Mouse (Mus musculus): Measurements from ENCODE around the gene Dmrt1. TPM values are rescaled to one million over a fixed set of nuclear protein-coding genes. Genes with fewer than 3 reads are reported as not detected.
"Not testable (repeated sequence)": the region's sequence is repeated elsewhere in the genome, so short reads cannot be mapped to it uniquely, and the experiment has no call there.

Gene Dmrt1
- not detected in 2 replicates for polyA plus RNA-seq (2014; fragmentation: Nextera tagmentation; extraction: Ambion mirVana)

GRCm38 (mm10) chr19:25505360-25506196, at the start of gene Dmrt1:
Gene Dmrt1 (plus strand): TSS chr19:25505618.
- ATAC-seq (ENCODE audit: insufficient number of reproducible peaks, insufficient read depth, low FRiP score, low read depth), result no peak
- WGBS, result under 1% methylated on average over 61 of the region's 64 CpGs
- peaks cover 33% of the 10 kb centered on the region for H3K27me3 ChIP-seq (ENCODE audit: control insufficient read depth, insufficient read depth, low read length)

GRCm38 (mm10) chr19:25460760-25461159, 44.7 kb upstream of the Dmrt1 start:
- Histone ChIP-seq H3K4me2 (replicated peaks; ENCODE audit: low read depth, low read length) (no peak overlapping the region), H3K4me1 (ENCODE audit: control insufficient read depth, insufficient read depth, low read length) (no peaks in the 10 kb centered on the region), H3K9me3 (ENCODE audit: control insufficient read depth, low read depth, low read length) (peaks cover 3% of the 10 kb centered on the region; the same call in 1 of the 2 replicates), H3K27ac (ENCODE audit: low read length) (no peak overlapping the region), H3K36me3 (ENCODE audit: control insufficient read depth, insufficient read depth, low read length) (no peaks in the 10 kb centered on the region), H3K27me3 (ENCODE audit: control insufficient read depth, insufficient read depth, low read length) (no peaks in the 10 kb centered on the region), H3K4me3 (ENCODE audit: low read depth, low read length) (no peak overlapping the region), H3K9ac (replicated peaks; ENCODE audit: low read depth, low read length) (no peak overlapping the region)
- 88% methylated on average over 8 of the region's 8 CpGs for WGBS
- ATAC-seq (ENCODE audit: insufficient number of reproducible peaks, insufficient read depth, low FRiP score, low read depth), result no peak

More at GRCm38 (mm10) chr19:25505360-25506196, at the start of gene Dmrt1:
- Histone ChIP-seq H3K4me3 (ENCODE audit: low read depth, low read length) (peak within 1 kb of the TSS; percentile 27), H3K9ac (replicated peaks; ENCODE audit: low read depth, low read length) (no peak within 1 kb of the TSS), H3K36me3 (ENCODE audit: control insufficient read depth, insufficient read depth, low read length) (no peaks in the 10 kb centered on the region), H3K9me3 (ENCODE audit: control insufficient read depth, low read depth, low read length) (peaks cover 4% of the 10 kb centered on the region; the same call in 1 of the 2 replicates), H3K4me2 (replicated peaks; ENCODE audit: low read depth, low read length) (peak within 1 kb of the TSS; percentile 40), H3K4me1 (ENCODE audit: control insufficient read depth, insufficient read depth, low read length) (0 out of 2 replicates have a peak, but pooled peaks cover 5% of the 10 kb centered on the region), H3K27ac (ENCODE audit: low read length) (no peak within 1 kb of the TSS)

- H3K4me2 ChIP-seq (replicated peaks; ENCODE audit: low read depth, low read length), result no peak overlapping the region
- no peak overlapping the region for H3K9ac ChIP-seq (replicated peaks; ENCODE audit: low read depth, low read length)
- H3K27ac ChIP-seq (ENCODE audit: low read length), result no peak overlapping the region
- no peaks in the 10 kb centered on the region for H3K36me3 ChIP-seq (ENCODE audit: control insufficient read depth, insufficient read depth, low read length)
- H3K4me3 ChIP-seq (ENCODE audit: low read depth, low read length), result no peak overlapping the region
- no peaks in the 10 kb centered on the region for H3K27me3 ChIP-seq (ENCODE audit: control insufficient read depth, insufficient read depth, low read length)
- H3K4me1 ChIP-seq (ENCODE audit: control insufficient read depth, insufficient read depth, low read length), result no peaks in the 10 kb centered on the region
- H3K9me3 ChIP-seq (ENCODE audit: control insufficient read depth, low read depth, low read length), result peaks cover 3% of the 10 kb centered on the region; the same call in 1 of the 2 replicates
- ATAC-seq (ENCODE audit: insufficient number of reproducible peaks, insufficient read depth, low FRiP score, low read depth), result no peak
- WGBS, result 74% methylated on average over 20 of the region's 20 CpGs
Measured at GRCm38 (mm10) chr19:25461553-25462320, 43.7 kb upstream of the Dmrt1 start.

GRCm38 (mm10) chr19:25475806-25476205, 29.6 kb upstream of the Dmrt1 start:
- 63% methylated on average over 4 of the region's 4 CpGs for WGBS
- not testable (repeated sequence) for H3K27ac ChIP-seq (ENCODE audit: low read length); H3K9me3 ChIP-seq (ENCODE audit: control insufficient read depth, low read depth, low read length); H3K4me3 ChIP-seq (ENCODE audit: low read depth, low read length); H3K4me1 ChIP-seq (ENCODE audit: control insufficient read depth, insufficient read depth, low read length); ATAC-seq (ENCODE audit: insufficient number of reproducible peaks, insufficient read depth, low FRiP score, low read depth); H3K9ac ChIP-seq (replicated peaks; ENCODE audit: low read depth, low read length); H3K27me3 ChIP-seq (ENCODE audit: control insufficient read depth, insufficient read depth, low read length); H3K4me2 ChIP-seq (replicated peaks; ENCODE audit: low read depth, low read length); H3K36me3 ChIP-seq (ENCODE audit: control insufficient read depth, insufficient read depth, low read length)

- H3K9ac ChIP-seq (replicated peaks; ENCODE audit: low read depth, low read length), result no peak overlapping the region
- ATAC-seq (ENCODE audit: insufficient number of reproducible peaks, insufficient read depth, low FRiP score, low read depth), result no peak
- H3K27me3 ChIP-seq (ENCODE audit: control insufficient read depth, insufficient read depth, low read length), result no peaks in the 10 kb centered on the region
- no peaks in the 10 kb centered on the region for H3K36me3 ChIP-seq (ENCODE audit: control insufficient read depth, insufficient read depth, low read length)
- no peaks in the 10 kb centered on the region for H3K9me3 ChIP-seq (ENCODE audit: control insufficient read depth, low read depth, low read length)
- WGBS, result 89% methylated on average over 5 of the region's 5 CpGs
- H3K4me3 ChIP-seq (ENCODE audit: low read depth, low read length), result no peak overlapping the region
- no peaks in the 10 kb centered on the region for H3K4me1 ChIP-seq (ENCODE audit: control insufficient read depth, insufficient read depth, low read length)
- H3K27ac ChIP-seq (ENCODE audit: low read length), result no peak overlapping the region
- no peak overlapping the region for H3K4me2 ChIP-seq (replicated peaks; ENCODE audit: low read depth, low read length)
Measured at GRCm38 (mm10) chr19:25479152-25479669, 26.2 kb upstream of the Dmrt1 start.

- H3K27ac ChIP-seq (ENCODE audit: low read length), result no peak overlapping the region
- H3K36me3 ChIP-seq (ENCODE audit: control insufficient read depth, insufficient read depth, low read length), result no peaks in the 10 kb centered on the region
- H3K4me1 ChIP-seq (ENCODE audit: control insufficient read depth, insufficient read depth, low read length), result no peaks in the 10 kb centered on the region
- no peak overlapping the region for H3K9ac ChIP-seq (replicated peaks; ENCODE audit: low read depth, low read length)
- no peaks in the 10 kb centered on the region for H3K9me3 ChIP-seq (ENCODE audit: control insufficient read depth, low read depth, low read length)
- no peak overlapping the region for H3K4me2 ChIP-seq (replicated peaks; ENCODE audit: low read depth, low read length)
- 84% methylated on average over 6 of the region's 6 CpGs for WGBS
- H3K27me3 ChIP-seq (ENCODE audit: control insufficient read depth, insufficient read depth, low read length), result no peaks in the 10 kb centered on the region
- H3K4me3 ChIP-seq (ENCODE audit: low read depth, low read length), result no peak overlapping the region
- no peak for ATAC-seq (ENCODE audit: insufficient number of reproducible peaks, insufficient read depth, low FRiP score, low read depth)
Measured at GRCm38 (mm10) chr19:25480820-25481219, 24.6 kb upstream of the Dmrt1 start.

- no peak overlapping the region for H3K4me3 ChIP-seq (ENCODE audit: low read depth, low read length)
- 18% methylated on average over 14 of the region's 14 CpGs for WGBS
- H3K4me2 ChIP-seq (replicated peaks; ENCODE audit: low read depth, low read length), result no peak overlapping the region; the same call in 1 of the 2 replicates
- no peaks in the 10 kb centered on the region; the same call in 1 of the 2 replicates for H3K27me3 ChIP-seq (ENCODE audit: control insufficient read depth, insufficient read depth, low read length)
- no peaks in the 10 kb centered on the region for H3K9me3 ChIP-seq (ENCODE audit: control insufficient read depth, low read depth, low read length)
- no peak for ATAC-seq (ENCODE audit: insufficient number of reproducible peaks, insufficient read depth, low FRiP score, low read depth)
- H3K4me1 ChIP-seq (ENCODE audit: control insufficient read depth, insufficient read depth, low read length), result no peaks in the 10 kb centered on the region
- H3K9ac ChIP-seq (replicated peaks; ENCODE audit: low read depth, low read length), result no peak overlapping the region
- H3K27ac ChIP-seq (ENCODE audit: low read length), result no peak overlapping the region
- no peaks in the 10 kb centered on the region for H3K36me3 ChIP-seq (ENCODE audit: control insufficient read depth, insufficient read depth, low read length)
Measured at GRCm38 (mm10) chr19:25486561-25486960, 18.9 kb upstream of the Dmrt1 start.

- H3K4me3 ChIP-seq (ENCODE audit: low read depth, low read length), result no peak overlapping the region
- 27% methylated on average over 1 of the region's 1 CpGs for WGBS
- ATAC-seq (ENCODE audit: insufficient number of reproducible peaks, insufficient read depth, low FRiP score, low read depth), result no peak
- no peaks in the 10 kb centered on the region for H3K36me3 ChIP-seq (ENCODE audit: control insufficient read depth, insufficient read depth, low read length)
- H3K4me1 ChIP-seq (ENCODE audit: control insufficient read depth, insufficient read depth, low read length), result no peaks in the 10 kb centered on the region
- H3K27me3 ChIP-seq (ENCODE audit: control insufficient read depth, insufficient read depth, low read length), result no peaks in the 10 kb centered on the region; the same call in 1 of the 2 replicates
- no peak overlapping the region for H3K4me2 ChIP-seq (replicated peaks; ENCODE audit: low read depth, low read length)
- H3K27ac ChIP-seq (ENCODE audit: low read length), result no peak overlapping the region
- H3K9me3 ChIP-seq (ENCODE audit: control insufficient read depth, low read depth, low read length), result no peaks in the 10 kb centered on the region
- H3K9ac ChIP-seq (replicated peaks; ENCODE audit: low read depth, low read length), result no peak overlapping the region
Measured at GRCm38 (mm10) chr19:25487350-25487749, 18.1 kb upstream of the Dmrt1 start.

All from stomach, embryonic 14.5 days (tissue).